Mouse (Mus musculus) left cerebral cortex, adult 18-20 months (tissue): ENCODE data around the gene Gys1. TPM values are rescaled to one million over a fixed set of nuclear protein-coding genes. Genes with fewer than 3 reads are reported as not detected.

Source experiments
- DNase-seq, 2 experiments: peaks; one replicate each; pipeline ENCODE4 v3.0.0; 2021 to 2022; ENCODE audit warnings: low spot score in 2 of 2, mixed read lengths in 1 of 2
- total RNA-seq, 2 experiments: library from RNA; stranded (reverse); gene quantifications; 2 replicates each; pipeline ENCODE4 v1.2.3; 2021

Gys1 gene
- total RNA-seq, 2 experiments from 2014 or later: 15.1 to 18.1 TPM

GRCm38 (mm10) chr7:45413864-45414739, 20.5 kb upstream of the Gys1 start:
- DNase-seq: no peak

GRCm38 (mm10) chr7:45414740-45415224, 19.9 kb upstream of the Gys1 start:
- no peak for DNase-seq

GRCm38 (mm10) chr7:45415636-45416035, 19.0 kb upstream of the Gys1 start:
- peak; percentile 38 to 67 for DNase-seq

DNA sequence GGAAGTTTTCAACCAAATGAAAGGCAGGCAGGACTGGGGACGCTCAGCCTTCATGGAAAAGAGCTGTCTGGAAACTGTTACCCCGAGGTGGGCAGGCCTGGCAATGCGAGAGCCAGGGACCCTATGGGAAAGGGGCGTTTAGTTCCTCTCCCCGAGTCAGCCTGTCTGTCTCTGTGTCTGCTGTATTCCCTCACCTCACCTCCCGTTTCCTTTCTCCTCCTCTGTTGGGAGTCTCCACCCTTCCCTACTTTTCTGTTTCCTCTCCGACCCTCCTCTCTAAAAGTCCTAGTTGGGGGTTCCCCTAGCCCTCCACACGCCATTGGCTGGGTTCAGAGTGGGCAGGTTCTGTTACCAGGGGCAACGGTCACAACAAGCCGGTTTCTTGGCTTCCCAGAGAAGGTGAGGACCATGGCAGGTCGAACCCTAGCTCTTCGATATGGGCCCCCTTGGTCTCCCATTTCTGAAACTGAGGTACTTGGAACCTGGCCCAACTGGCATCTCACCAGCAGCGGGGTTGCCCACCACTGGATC, 16.6 kb upstream of the Gys1 start:
- no peak for DNase-seq

GRCm38 (mm10) chr7:45419859-45420614, 14.6 kb upstream of the Gys1 start:
- DNase-seq: no peak

DNA sequence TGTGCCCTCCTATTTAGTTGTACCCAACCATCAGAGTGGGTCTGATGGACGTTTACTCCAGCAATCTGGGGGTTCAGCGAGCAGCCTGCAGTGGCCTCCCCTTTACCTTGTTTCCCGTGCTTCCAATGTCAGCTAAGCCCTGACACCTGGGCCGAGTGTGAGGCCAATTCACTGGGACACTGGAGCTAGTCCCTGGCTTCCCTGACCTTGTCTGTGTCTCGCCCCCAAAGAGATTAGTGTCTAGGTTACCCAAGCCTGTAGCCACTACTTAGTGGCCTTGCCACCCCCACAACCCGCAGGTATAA, 14.1 kb upstream of the Gys1 start, which contains the start of gene Lhb:
Lhb (plus strand) TSS at position 206 of the 305 bp plus-strand sequence.
- no peak for DNase-seq

GRCm38 (mm10) chr7:45421194-45421593, 13.4 kb upstream of the Gys1 start:
- no peak for DNase-seq

- DNase-seq: no peak
Measured at GRCm38 (mm10) chr7:45426556-45426955, 8.1 kb upstream of the Gys1 start.

DNA sequence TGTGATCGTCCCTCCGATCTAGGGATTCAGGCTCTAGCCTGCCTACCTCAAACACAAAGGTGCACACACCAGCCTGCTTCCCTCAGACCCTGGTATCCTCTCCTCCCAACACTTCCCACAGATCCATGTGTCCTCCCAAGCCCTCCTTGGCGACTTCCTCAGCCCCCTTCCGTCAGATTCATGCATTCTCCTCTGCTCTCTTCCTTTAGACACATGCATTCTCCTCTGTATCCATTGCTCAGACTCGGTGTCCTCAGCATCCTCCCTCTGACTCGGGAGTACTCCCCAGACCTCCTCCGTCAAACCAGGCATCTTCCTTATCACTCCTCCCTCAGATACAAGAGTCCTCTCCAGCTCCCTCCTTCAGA, 825 bp upstream of the Gys1 start:
- no peak for DNase-seq

DNA sequence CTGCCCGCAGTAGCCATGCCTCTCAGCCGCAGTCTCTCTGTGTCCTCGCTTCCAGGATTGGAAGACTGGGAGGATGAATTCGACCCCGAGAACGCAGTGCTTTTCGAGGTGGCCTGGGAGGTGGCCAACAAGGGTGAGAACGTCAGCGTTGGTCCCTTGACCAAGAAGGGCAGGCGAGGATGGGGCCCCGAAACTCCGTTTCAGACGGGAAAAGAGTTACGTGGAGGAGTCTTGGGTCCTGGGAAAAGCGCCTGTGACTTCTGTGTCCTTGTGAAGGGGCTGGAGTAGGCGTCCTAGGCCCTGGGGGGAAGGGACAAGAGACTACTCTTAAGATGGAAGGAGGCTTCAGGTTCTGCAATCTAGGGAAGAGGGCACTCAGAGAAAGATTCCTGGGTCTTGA, 394 bp downstream of the Gys1 start:
- DNase-seq: no peak

GRCm38 (mm10) chr7:45436444-45436843, 1.8 kb downstream of the Gys1 start:
- no peak for DNase-seq

DNA sequence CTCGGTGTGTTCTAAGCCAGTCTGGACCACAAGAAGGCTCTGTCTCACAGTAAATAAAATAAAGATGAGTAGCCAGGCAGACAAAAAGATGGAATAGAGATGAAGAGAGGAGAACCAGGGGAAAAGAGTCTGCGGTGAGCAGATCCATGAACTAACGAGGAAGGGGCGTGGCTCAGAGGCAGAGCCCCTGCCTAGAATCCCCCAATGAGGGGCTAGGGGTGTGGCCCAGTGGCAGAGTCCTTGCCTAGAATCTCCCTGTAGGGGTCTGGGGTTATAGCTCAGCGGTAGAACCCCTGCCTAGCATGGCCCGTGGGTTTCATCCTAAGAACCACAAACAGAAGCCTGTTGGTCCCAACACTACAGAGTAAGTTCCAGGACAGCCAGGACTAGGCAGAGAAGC, 2.4 kb downstream of the Gys1 start:
- no peak for DNase-seq

GRCm38 (mm10) chr7:45437521-45438276, 3.1 kb downstream of the Gys1 start, which contains the start of gene Ruvbl2:
Gene Ruvbl2, minus strand, starts transcription at chr7:45438096.
- DNase-seq: no peak

DNA sequence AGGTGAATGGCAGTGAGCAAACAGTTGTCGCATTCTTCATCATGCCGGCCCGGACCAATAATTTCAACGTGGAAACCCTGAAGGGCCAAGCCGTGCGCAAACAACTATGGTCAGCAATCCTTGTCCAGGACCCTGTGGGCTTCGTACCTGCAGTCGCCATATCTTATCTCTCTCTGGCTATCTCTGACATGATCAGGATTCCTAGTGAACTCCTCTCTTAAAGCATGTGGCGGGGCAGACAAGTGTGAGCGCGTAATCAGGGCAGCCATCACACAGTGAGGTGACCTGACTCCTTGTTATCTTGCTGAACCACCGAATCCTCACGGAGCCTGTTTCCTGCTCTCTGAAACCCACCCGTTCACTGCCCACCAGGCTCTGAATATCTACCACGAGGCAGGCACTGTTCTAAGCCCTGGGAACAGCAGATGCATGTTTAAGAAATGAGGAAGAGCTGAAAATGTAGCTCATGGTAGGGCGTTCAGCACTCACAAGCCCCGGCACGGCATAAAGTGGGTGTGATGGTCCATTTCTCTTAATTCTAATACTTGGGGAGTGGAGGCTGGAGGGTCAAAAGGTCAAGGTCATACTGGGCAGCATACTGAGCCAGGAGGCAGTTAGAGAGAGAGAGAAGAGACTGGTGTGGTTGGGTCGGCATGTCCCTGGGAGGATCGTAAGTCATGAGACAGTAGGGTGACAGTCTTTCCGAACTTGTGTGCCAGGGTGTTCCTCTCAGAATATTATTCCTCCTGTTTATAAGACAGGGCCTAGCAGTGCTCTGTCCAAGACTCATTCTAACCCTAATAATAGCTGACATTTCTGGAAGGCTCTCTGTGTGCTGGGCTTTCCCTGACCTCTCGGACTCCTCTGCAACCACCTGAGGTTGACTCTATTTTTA, 9.1 kb downstream of the Gys1 start:
- no peak for DNase-seq

- DNase-seq: no peak
Measured at GRCm38 (mm10) chr7:45446589-45446988, 11.9 kb downstream of the Gys1 start.

DNA sequence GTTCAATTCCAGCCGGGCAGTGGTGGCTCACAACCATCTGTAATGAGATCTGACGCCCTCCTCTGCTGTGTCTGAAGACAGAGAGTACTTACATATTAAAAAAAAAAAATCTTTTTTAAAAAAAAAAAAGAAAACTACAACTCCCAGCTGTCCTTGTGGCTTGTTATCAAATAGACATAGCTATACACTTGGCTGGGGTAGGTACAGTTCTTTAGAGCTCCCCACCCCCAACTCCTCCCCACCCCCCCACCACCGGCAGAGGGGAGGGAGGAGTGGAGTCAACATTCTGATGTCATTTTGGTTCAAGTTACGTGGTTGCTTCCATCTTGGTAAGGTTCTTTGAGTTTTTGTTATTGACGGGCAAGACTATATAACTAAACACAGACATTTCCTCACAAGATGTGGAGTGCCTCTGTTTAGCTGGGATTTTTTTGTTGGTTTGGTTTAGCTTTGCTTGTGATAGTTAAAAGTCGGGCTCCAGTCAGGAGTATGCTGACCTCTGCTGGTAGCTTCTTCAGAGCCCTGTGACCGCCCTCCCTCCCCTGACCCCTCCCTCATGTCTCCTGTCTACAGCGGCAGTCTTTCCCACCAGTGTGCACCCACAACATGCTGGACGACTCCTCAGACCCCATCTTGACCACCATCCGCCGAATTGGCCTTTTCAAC, 12.8 kb downstream of the Gys1 start:
- no peak for DNase-seq

- no peak for DNase-seq
Measured at GRCm38 (mm10) chr7:45449974-45450373, 15.3 kb downstream of the Gys1 start.

DNA sequence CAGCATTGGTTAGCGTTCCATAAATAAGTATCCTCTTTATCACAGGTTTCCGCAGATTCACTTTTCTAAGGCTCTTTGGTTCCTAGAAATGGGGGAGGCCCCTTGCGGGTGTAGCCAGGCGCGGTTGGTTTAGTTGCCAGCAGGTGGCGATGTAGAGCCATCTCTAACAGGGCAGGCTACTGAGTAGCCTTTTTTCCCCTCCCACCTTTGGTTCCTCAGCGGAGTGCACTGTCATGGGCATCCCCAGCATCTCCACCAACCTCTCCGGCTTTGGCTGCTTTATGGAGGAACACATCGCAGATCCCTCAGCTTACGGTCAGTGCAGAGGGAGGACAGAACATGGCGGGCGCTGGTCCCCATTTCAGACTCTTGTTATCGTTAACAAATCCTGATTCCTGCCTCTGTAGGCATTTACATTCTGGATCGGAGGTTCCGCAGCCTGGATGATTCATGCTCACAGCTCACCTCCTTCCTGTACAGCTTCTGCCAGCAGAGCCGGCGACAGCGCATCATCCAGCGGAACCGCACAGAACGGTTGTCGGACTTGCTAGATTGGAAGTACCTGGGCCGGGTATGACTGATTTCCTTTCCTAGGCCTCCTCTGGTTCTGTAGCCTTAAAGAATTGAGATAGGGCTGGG, 16.8 kb downstream of the Gys1 start:
- peak; percentile 90 to 93 for DNase-seq

GRCm38 (mm10) chr7:45454971-45455370, 20.3 kb downstream of the Gys1 start:
- no peak for DNase-seq
